Comparison of ENCODE assay signal across 8 mouse cellular contexts in the genomic region with DNA sequence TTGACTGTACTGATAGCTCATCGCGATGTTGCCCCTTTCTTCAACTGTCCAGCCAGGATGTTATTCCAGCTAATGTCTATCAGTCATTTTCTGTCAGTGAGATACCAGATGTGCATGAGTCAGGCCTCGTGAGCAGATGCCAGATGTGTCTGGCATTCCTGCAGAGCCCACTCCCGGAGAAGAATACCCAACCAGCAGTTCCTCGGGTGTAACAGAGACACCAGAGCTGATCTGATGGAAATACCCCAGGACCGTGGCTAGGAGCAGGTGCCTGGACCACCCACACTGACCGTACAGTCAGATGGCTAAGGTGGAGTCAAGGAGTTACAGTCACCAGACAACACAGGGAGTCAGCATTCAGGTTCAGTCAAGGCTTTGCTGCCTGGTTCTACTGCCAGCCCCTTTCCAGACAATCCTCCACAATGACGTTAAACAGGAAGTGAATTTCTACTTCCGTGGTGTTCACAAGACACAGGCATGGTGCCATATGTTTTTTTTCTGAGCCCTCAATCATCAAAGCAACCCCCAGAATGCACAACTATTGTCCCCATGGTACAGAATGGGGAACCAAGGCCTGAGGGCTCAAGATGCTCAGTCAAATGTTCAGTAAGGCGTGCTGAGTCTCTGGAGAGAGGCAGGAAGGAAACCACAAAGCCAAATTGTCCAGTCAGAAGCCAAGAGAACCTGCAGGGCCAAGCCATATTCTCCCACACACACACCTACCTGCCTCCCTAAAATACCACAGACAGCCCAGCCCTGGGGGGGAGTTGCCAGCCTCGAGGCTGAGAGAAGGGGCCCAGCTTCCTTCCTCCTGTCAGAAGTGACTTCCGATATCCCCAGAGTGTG.
DNase-seq lines count a peak whose midpoint lies in the region; ATAC-seq lines count a peak whose summit lies in the region.

No protein-coding gene starts in this region.

- peak; percentile 35; the same call in 1 of the 2 replicates for ATAC-seq in embryonic facial prominence, embryonic 12.5 days (ENCODE audit: insufficient number of reproducible peaks, insufficient read depth, low FRiP score, low TSS enrichment)
- no peak for ATAC-seq in midbrain, embryonic 13.5 days

- H3K36me3 ChIP-seq in embryonic facial prominence, embryonic 12.5 days, result no peaks in the 10 kb centered on the region
- H3K36me3 ChIP-seq in embryonic facial prominence, embryonic 10.5 days (replicated peaks), result no peaks in the 10 kb centered on the region
- no peaks in the 10 kb centered on the region for H3K36me3 ChIP-seq in midbrain, embryonic 13.5 days

- H3K9me3 ChIP-seq in embryonic facial prominence, embryonic 12.5 days, result no peaks in the 10 kb centered on the region
- H3K9me3 ChIP-seq in embryonic facial prominence, embryonic 10.5 days, result peaks cover 3% of the 10 kb centered on the region; the same call in 1 of the 2 replicates
- H3K9me3 ChIP-seq in midbrain, embryonic 13.5 days, result 0 out of 2 replicates have a peak, but pooled peaks cover 7% of the 10 kb centered on the region

- 49% methylated on average over 12 of the region's 12 CpGs for WGBS in embryonic facial prominence, embryonic 12.5 days
- WGBS in embryonic facial prominence, embryonic 10.5 days, result 61% methylated on average over 12 of the region's 12 CpGs
- WGBS in midbrain, embryonic 13.5 days, result 82% methylated on average over 12 of the region's 12 CpGs

- no peaks in the 10 kb centered on the region for H3K27me3 ChIP-seq in embryonic facial prominence, embryonic 12.5 days
- H3K27me3 ChIP-seq in embryonic facial prominence, embryonic 10.5 days (replicated peaks; ENCODE audit: low read depth, poor library complexity, severe bottlenecking), result no peaks in the 10 kb centered on the region
- no peaks in the 10 kb centered on the region for H3K27me3 ChIP-seq in midbrain, embryonic 13.5 days

- no peak overlapping the region; the same call in 1 of the 2 replicates for H3K27ac ChIP-seq in embryonic facial prominence, embryonic 12.5 days
- H3K27ac ChIP-seq in embryonic facial prominence, embryonic 10.5 days (replicated peaks), result no peak overlapping the region
- H3K27ac ChIP-seq in midbrain, embryonic 13.5 days, result 0 out of 2 replicates have a peak overlapping the region, but pooled peaks have one; percentile 4

- H3K4me2 ChIP-seq in embryonic facial prominence, embryonic 12.5 days (replicated peaks), result no peak overlapping the region
- H3K4me2 ChIP-seq in midbrain, embryonic 13.5 days (replicated peaks), result no peak overlapping the region

- H3K4me1 ChIP-seq in embryonic facial prominence, embryonic 12.5 days, result peaks cover 28% of the 10 kb centered on the region
- peaks cover 35% of the 10 kb centered on the region for H3K4me1 ChIP-seq in embryonic facial prominence, embryonic 10.5 days
- peaks cover 34% of the 10 kb centered on the region for H3K4me1 ChIP-seq in midbrain, embryonic 13.5 days (replicated peaks)

- no peak overlapping the region for H3K4me3 ChIP-seq in embryonic facial prominence, embryonic 12.5 days
- no peak overlapping the region for H3K4me3 ChIP-seq in embryonic facial prominence, embryonic 10.5 days
- no peak overlapping the region for H3K4me3 ChIP-seq in midbrain, embryonic 13.5 days (replicated peaks)

- H3K9ac ChIP-seq in embryonic facial prominence, embryonic 12.5 days, result no peak overlapping the region
- H3K9ac ChIP-seq in midbrain, embryonic 13.5 days (replicated peaks), result no peak overlapping the region

- no peak for DNase-seq in embryonic facial prominence, embryonic 10.5 days (ENCODE audit: low spot score)
- peak; percentile 97 for DNase-seq in 3T3-L1 (ENCODE audit: low read depth, low spot score)
- DNase-seq in forelimb bud, embryonic 11.5 days (ENCODE audit: low read depth, low spot score), result peak; percentile 4
- DNase-seq in adrenal gland, postnatal 25 days, result no peak
- no peak for DNase-seq in left cerebral cortex, adult 11 months (ENCODE audit: low spot score)
- no peak for DNase-seq in frontal cortex, adult 2 months (ENCODE audit: extremely low spot score in 1 of 2, low spot score in 1 of 2)

Comparison
In these comparisons a context has a peak if more than half of its experiments do, and no peak if none do; other contexts are left out.
1. DNase-seq: peak in 3T3-L1 (single experiment) and forelimb bud, embryonic 11.5 days (single experiment); none in embryonic facial prominence, embryonic 10.5 days (single experiment), adrenal gland, postnatal 25 days (single experiment), left cerebral cortex, adult 11 months (single experiment) and frontal cortex, adult 2 months (0 of 2).